In genomic region chr16:10674957-10675356, GRCm38 (mm10) we compare ENCODE assay signal across 16 mouse cellular contexts.
"Had no signal": no experiment of that assay in that cellular context is flagged by ENCODE, and none has a peak within 500 bp of the region (broad histone marks: within the 10 kb centered on the region; RNA-seq: fewer than 3 reads in every experiment).

No protein-coding gene starts in this region.

- ATAC-seq: hindbrain, embryonic 16.5 days had no signal

- H3K4me2 ChIP-seq: intestine, embryonic 15.5 days; limb, embryonic 13.5 days; midbrain, embryonic 11.5 days; neural tube, embryonic 12.5 days; neural tube, embryonic 15.5 days had no signal

- H3K9me3 ChIP-seq: intestine, embryonic 15.5 days; limb, embryonic 10.5 days; limb, embryonic 13.5 days; neural tube, embryonic 12.5 days; neural tube, embryonic 15.5 days had no signal

- H3K27ac ChIP-seq: kidney, postnatal 0 days; layer of hippocampus, adult 2 months; limb, embryonic 13.5 days; neural tube, embryonic 12.5 days; neural tube, embryonic 15.5 days had no signal

- H3K36me3 ChIP-seq: intestine, embryonic 15.5 days; limb, embryonic 10.5 days; limb, embryonic 13.5 days; neural tube, embryonic 12.5 days; neural tube, embryonic 15.5 days had no signal

- H3K9ac ChIP-seq: intestine, embryonic 15.5 days; limb, embryonic 13.5 days; neural tube, embryonic 12.5 days; neural tube, embryonic 15.5 days had no signal

- H3K27me3 ChIP-seq: intestine, embryonic 15.5 days; limb, embryonic 13.5 days; neural tube, embryonic 12.5 days; neural tube, embryonic 15.5 days had no signal

- DNase-seq: layer of hippocampus, adult 9-11 months; lung, adult 2 months; lung, postnatal 14 days; lung, postnatal 4 days; midbrain, embryonic 14.5 days; right cerebral cortex, adult 18-20 months; right cerebral cortex, postnatal 14 days had no signal

- H3K4me3 ChIP-seq: intestine, embryonic 15.5 days; layer of hippocampus, adult 2 months; limb, embryonic 10.5 days; limb, embryonic 13.5 days; neural tube, embryonic 12.5 days; neural tube, embryonic 15.5 days had no signal

- H3K4me1 ChIP-seq: limb, embryonic 13.5 days; neural tube, embryonic 12.5 days had no signal
